Mouse (Mus musculus) heart, postnatal 10 days (tissue): Measurements from ENCODE around the gene Tctn3. TPM values are rescaled to one million over a fixed set of nuclear protein-coding genes. Genes with fewer than 3 reads are reported as not detected.

ENCODE experiments used
- DNase-seq, 2 experiments: peaks; one replicate each; pipeline ENCODE4 v3.0.0; 2021
- intact Hi-C: fragments of 180-260 bp; cut with DNase I; formaldehyde crosslinking; loops from one replicate; pipeline ENCODE4 v1.15.1; 2025
- total RNA-seq, 2 experiments: library from RNA; stranded (reverse); gene quantifications; 2 replicates each; pipeline ENCODE4 v1.2.3; 2021

Gene Tctn3
- 1 to 10 TPM; 8.9 to 9.3 TPM for total RNA-seq

DNA sequence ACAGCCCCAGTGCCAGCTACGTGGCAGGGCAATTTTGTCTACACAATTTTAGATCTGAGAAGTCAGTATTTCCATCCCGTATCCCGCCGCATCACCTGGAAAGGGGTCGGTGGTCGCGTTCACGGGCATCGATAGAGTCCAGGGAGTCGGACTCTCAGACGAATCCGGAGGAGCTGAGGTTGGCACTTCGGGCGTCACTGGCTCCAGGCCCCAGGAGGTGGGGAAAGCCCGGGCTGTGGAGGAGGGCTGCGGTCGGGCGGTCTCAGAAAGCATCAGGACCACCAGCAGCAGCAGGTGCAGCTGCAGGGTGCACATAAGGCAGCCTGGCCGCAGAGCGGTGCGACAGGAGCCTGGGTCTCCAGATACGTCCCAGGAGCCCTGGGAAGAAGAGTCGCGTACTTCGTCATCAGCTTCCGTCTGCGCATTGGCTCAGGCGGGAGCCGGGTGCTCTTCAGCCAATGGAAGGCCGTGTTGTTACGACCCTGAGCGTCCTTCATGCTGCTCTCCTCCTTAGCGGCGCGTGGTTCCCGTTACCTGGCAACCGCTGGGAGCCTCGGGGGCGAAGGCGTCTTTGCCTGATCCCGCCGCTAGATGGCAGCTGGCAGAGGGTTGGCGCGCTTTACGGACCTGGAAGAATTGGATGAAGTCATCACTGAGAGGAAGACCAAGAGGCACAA lies at the start of gene Tctn3, which contains the start of gene Entpd1:
Gene Tctn3, minus strand, starts transcription at position 404 of the 677 bp plus-strand sequence.
Gene Entpd1, plus strand, starts transcription at position 537 of the 677 bp plus-strand sequence.
- DNase-seq, result peak; percentile 97 to 98
- intact Hi-C loops, result loop anchor here (1.0 to 10.0 kb wide), 3 partner anchors 90 to 403 kb away; no protein-coding TSS in a partner anchor

DNA sequence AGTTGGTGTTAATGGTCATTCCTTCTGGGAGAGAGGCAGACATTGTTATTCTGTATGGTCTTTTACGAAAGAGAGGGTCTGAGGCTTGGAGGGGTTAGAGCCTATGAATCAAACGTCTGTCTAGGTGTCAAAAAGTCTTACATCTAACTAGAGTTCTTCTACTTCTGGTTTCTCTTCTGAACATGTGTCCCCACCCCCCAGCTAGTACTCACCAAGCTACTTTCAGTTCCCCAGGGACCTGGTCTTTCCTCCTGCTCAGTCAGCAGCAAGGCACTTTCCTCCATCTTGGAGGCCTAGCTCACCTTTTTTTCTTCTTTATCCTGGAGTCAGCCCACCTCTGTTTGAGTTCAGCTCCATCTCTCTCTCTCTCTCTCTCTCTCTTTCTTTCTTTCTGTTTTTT lies 49.1 kb upstream of the Tctn3 start:
- no peak for DNase-seq
- intact Hi-C loops, result loop anchor here (2.0 to 5.0 kb wide), 2 partner anchors 18 to 56 kb away; no protein-coding TSS in a partner anchor

DNA sequence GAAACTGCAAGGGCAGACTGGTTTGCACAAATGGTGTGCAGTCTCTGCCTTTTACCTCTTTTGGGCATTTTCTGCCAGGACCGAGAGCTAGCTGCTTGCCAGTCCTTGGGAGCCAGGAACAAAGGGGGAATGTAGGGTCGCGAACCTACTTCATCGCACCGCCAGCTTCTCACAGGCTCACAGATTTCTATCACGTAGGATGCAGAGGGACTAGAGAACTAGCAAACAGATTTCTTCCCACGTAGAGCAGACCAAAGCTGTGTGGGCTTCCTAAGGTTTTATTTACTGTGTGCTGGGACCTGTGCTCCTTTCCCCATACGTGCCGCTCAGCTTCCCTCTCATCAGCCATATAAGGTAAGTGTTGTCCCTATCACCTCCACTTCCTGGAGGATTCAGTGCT lies 48.5 kb upstream of the Tctn3 start:
- no peak for DNase-seq
- intact Hi-C loops, result loop anchor here (2.0 to 5.0 kb wide), 2 partner anchors 18 to 57 kb away; no protein-coding TSS in a partner anchor

DNA sequence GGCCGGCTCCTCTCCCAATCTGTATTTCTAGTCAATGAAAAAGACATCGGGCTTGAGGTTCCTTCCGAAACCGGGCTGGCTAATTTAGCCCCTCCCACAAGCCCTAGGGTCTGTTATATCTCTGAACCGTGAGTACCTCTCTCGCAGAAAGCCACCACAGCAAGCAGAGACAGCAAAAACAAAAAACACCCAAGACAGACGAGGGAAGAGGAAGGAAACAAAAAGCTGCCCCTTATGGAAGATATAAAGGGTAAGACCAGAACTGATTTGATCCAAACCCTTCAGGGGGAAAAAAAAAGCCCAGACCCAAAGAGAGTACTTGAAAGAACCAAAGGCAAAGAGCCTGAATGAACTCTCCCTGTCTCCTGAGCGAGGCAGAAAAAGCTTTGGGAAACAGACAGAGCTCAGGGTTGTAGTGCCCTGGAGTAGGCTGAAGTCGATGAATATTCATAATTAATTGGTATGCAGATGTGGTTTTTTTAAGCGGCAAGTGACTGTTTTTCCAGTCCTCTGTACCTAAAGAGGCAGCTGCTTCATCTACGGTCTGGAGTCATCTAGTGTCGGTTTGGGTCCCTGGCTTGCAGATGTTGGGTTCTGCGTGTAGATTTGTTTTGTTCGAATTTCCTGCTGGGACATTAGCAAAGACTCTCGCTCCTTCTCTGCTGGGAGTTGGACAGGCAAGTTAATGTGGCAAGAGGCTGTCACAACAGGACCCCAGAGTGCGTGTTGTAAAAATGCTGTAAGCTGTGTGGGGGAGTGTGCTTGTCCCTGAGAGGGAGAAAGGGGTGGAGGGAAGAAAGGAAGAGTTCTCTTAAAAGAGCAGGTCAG lies 47.8 kb upstream of the Tctn3 start:
- peak; percentile 48 to 51 for DNase-seq

DNA sequence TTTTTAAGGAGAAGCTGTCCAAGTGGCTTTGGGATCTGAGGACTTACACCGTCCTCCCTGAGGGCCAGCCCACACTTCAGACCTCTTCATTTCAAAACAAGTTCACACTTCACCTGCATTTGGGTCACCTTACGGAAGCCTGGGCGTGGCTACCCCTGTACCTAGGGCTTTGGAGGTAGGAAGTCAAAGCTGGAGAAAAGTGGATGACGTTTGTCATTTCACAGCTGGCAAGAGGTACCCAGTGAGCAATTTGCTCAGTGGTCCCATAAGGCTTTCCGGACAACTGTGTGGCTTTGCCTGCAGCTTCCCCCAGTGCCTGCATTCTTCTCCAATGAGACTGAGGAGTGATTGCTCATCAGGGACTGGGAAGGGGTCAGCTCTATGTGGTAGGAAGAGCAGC lies 46.9 kb upstream of the Tctn3 start:
- no peak for DNase-seq
- intact Hi-C loops, result no loop called here

More for the DNA sequence above, 47.8 kb upstream of the Tctn3 start:
- intact Hi-C loops, result loop anchor here (2.0 to 5.0 kb wide), 2 partner anchors 19 to 57 kb away; no protein-coding TSS in a partner anchor

DNA sequence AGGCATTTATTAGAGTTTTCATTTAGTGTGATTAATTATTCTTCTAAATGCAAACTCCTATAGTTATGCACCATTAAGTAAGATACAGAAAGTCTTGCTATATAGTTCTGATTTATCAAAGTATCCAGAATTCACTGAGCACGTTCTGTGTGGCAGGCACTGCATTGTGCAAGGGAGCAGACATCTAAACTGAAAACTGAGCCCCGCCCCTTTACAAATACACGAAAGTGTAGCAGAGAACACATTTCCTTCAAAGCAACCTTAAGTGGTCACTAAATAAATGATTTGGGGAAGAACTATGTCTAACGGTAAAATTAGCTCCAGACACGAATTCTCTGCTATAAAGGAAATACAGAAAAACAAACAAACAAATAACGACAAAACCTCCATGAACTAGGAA lies 46.2 kb upstream of the Tctn3 start:
- intact Hi-C loops, result no loop called here
- DNase-seq, result no peak

DNA sequence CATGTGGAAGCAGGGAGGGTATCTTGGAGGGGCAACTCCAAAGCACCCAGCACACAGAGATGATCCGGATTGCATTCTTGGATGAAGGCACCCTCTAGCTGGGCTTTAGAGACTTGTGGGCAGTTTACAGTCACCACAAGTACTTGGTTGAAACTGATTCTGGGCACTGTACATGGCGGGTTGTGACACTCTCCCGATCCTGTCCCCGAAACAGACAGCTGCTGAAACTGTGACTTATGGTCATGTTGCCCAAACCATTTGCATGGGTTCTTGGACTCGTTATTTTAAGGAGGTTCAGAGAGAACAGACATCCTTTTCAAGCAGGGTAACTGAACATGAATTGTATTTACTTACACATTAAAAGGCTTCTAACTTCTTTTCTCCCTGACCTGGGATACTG lies 44.2 kb upstream of the Tctn3 start:
- intact Hi-C loops, result no loop called here

DNA sequence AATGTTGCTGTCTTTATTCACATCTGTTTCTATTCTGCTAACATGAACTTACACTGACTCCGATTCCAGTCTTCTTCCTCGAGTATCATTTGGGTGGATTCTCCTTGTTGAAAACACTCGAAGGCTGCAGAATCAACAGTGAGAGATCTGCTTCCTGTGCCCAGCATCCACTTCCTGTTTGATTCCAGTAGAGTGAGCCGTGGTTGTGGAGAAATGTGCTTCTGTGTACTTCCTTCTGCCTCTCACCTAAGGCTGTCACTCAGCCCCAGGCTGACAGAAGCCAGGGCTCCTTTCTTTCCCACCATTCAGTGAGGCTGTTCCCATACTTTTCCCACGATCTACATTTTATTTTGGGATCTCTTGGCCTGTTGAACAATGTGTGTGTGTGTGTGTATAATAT lies 38.1 kb upstream of the Tctn3 start:
- intact Hi-C loops, result no loop called here

More for the DNA sequence above, 44.2 kb upstream of the Tctn3 start:
- DNase-seq, result no peak

DNA sequence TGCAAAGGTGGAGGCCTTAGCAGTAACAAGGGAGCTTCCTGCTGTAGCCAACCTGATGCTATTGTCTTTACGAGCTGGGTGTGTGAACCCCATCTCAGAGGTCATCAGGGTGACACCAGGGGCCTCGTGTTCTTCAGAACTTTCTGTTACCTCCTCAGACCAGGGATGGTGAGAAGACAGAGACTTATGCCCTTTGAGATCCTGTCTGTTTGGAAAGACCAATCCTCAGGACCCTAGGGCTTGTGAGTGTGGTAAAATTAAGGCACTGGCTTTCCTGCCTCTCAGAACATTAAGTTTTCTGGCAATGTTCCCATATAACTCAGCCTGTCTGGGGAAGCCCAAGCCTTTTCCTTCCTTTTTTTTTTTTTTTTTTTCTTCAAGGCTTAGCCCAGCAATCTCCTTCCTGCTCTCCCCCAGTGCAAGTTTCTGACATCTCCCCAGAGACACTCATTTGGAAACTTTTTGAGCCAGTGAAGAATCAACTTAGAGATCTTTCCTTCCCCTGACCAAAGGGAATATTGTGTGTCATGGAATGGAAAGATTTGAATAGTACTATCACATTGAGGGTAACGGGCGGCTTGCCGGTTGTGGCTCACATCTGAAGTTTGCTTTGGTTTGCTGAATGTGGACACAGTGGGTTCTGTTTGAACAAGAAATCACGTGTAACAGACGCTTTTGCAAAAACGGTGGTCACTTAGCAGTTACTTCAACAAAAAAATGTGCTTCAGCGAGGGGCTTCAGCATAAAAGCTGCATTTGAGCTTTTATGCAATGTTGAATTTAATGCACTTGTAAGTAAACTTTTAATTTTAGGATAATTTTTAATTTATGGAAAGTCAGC lies 35.5 kb upstream of the Tctn3 start:
- peak; percentile 43 to 48 for DNase-seq
- intact Hi-C loops, result loop anchor here (5.0 kb wide), 1 partner anchor 55 kb away; no protein-coding TSS in a partner anchor

More for the DNA sequence above, 38.1 kb upstream of the Tctn3 start:
- DNase-seq, result no peak

DNA sequence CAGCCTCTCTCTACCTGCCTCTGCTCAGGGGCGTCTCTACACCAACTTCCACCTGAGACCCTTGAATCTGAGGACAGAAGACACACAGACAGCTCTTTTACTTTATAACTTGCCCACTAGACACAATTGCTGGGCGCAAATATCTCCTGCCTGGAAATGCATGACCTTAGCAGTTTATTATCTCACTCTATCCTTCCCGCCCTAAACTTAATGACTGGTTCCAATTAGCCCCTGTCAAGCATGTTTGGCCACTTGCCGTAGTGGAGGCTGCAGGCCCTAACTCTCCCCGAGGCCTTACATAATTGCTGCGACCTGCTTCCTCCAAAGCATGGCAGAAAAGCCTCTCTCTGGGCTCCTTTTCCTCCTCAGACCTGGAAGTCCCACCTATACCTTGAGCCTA lies 34.3 kb upstream of the Tctn3 start:
- no peak for DNase-seq
- intact Hi-C loops, result loop anchor here (5.0 kb wide), 1 partner anchor 56 kb away; no protein-coding TSS in a partner anchor

DNA sequence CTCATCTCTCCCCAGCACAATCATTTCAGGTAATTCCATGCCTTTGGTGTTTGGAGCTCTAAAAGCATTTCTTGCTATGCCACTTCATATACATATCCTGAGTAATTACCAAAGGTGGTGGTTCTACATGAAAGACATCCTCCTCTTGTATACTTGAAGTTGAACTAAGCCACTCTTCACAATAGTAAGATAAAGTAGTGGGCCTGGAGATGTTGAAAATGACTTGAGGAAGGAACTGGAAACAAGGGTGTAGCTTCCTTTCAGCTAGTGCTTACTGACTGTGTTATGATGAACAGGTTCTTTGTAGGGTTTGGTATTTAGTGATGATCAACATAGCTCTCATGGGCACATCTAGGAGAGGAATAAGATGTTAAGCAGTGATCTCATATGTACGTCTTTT lies 31.8 kb upstream of the Tctn3 start:
- DNase-seq, result no peak
- intact Hi-C loops, result no loop called here

DNA sequence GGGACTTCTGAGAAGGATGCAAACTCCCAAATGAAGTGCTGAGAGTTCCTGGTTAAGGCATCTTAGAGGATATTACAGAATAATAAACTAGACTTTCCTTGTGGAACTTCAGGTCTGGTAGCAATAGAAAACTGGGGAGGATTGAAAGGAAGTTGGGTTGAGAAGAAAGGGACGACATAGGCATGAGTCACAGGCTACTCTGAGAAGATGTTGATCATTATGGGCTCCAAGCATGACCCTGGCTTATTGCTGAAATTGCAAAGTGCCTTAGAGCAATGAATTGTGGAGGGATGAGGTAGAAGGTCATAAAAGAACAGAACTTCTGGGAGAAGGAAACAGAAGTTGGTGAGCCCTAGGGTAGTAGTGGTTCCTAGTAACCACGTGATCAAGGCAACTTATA lies 28.8 kb upstream of the Tctn3 start:
- no peak for DNase-seq
- intact Hi-C loops, result no loop called here

DNA sequence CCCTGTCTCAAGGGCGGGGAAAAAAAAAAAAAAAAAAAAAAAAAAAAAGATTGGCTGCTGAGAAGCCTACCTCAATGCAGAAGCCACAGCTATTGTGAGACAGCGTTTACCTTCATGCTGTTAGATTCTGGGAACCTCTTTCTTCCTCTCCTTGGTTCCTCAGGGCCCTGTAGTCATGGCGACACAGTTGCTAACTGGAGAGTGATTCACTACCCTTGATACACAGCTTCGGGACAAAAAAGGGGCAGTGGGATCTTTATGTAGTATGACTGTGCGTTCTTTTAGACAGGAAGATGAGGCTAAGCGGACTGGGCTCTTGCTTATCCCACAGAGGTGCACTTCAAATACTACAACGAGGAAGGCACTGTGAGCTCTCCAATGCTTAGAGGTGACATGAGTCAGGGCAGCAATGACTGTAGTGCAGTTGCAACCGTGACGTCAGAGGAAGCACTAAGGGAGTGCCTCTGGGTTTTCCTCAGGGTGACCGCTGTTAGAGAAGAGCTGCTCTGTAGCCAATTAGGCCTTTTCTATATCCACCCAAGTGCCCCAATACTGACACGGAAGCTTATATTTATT lies 27.8 kb upstream of the Tctn3 start:
- intact Hi-C loops, result no loop called here
- DNase-seq, result no peak

DNA sequence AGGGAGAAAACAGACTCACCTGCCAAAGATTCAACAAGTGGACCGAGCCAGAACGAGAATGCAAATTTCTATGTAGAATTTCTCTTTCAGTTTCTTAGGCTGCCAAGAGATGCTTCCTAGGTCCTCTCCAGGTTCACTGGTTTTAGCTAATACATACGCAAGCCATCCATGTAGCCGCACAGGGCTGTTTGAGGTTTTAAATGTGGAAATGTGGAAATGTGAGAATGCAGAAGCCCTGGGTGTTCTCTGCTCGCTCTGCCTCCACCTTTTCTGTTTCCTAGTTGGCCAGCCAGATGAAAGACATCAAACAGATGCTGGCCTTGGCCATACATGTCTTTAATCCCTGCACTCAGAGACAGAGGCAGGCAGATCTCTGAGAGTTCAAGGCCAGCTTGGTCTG lies 26.5 kb upstream of the Tctn3 start:
- intact Hi-C loops, result no loop called here
- DNase-seq, result no peak

DNA sequence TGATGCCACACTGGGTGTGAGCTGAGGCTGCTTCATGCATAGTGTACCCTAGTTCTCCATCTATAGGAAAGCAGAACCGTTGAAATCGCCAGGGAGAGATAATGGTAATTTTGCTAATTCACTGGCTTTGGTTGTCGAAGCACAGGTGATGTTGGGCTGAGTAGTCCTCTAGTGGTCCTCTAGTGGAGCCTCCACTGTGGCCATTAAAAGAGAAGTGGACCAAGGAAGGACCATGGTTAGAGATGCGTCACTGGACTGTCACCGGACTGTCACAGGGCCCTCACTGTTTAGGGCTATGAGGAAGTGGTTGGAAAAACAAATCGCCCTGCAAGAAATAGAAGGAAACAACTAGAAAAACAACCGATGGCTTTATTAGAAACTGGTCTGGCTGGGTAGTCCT lies 25.6 kb upstream of the Tctn3 start:
- DNase-seq, result no peak
- intact Hi-C loops, result no loop called here

DNA sequence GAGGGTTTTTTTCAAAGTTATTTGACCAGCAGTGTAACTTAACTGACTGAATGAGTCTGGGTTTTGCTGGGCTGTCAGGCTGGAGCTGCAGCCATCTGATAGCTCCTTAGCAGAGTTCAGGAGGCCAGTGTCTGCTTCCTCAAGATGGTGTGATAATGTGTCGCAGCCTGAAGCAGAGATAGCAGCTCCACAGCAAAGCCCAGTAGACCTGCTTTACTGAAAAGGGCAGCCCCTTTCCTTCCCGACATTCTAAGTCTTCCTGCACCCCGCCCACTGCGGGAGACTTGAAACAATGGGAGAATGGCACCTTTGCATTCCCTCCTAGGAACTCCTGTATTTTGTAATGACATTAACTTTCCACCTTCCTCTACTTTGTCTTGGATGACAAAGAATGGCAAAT lies 25.1 kb upstream of the Tctn3 start:
- peak; percentile 40 to 50 for DNase-seq
- intact Hi-C loops, result no loop called here

DNA sequence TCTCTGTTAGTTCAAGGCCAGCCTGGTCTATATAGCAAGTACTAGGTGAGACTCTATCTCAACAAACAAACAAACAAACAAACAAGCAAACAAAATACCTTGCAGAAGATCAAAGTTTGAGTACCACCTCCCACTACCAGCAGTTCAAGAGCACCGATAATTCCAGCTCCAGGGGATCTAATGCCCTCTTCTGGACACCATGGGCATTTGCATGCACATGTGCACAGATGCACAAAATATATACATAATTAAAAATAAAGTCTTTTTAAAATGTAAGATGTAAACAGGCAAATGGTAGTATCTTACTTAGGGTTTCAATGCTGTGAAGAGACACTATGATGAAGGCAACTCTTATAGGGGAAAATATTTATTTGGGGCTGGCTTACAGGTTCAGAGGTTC lies 21.1 kb upstream of the Tctn3 start:
- DNase-seq, result no peak
- intact Hi-C loops, result no loop called here

DNA sequence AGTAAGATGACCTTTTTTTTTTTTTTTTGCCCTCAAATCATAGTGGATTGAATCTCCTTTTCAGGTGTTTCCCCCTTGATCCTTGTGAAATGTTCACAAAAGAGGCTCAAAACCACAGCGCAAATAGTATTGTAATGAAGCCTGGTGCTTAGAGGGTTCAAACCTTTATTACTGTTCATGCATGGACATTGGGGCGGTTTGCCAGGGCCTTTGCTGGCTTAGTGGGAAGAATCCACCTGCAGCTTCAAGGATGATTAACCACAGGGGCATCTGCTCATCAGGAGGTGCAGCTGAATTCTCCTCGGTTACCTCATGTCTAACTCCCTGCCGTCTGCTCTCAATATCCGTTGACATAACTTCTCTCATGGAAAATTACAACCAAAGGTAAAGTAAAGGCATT lies 20.6 kb upstream of the Tctn3 start:
- intact Hi-C loops, result no loop called here
- no peak for DNase-seq

DNA sequence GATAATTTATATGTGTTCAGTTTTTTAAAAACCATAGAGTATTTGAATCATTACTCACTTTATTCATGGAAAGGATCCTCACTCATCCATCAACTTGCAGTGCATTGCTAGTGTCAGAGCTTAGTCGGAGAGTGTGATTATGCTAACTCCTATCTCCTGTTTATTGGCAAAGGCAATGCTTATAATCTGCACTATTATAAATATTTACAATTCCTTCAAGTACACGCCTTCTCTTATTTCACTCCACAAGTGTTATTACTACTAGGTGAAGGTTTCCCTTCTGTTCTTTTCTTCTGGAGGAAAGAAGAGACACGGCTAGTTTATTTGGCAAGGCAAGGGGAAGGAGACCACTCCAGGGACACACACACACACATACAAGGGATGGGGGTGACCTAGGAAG lies 20.2 kb upstream of the Tctn3 start:
- intact Hi-C loops, result no loop called here
- DNase-seq, result no peak

DNA sequence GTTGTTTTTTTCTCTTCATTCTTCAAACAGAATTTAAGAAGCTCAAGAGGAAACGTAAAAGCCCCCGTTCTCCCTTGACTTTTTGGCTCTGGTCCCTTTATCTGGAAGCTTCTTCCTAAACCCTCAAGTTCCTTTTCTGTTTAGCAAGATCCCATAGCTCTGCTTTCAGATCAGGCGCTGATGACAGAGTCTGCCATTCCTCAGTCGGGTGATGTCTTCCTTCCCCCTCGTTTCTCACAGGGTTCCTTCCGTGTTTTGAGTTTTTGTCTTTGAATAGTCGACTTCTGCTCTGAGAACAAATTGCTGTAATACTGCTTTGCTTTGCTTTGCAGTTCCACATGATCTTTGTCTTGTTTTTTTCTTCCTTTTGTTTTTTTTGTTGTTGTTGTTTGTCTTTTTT lies 18.6 kb upstream of the Tctn3 start:
- intact Hi-C loops, result no loop called here
- peak in 1 of 2 experiments; percentile 24 for DNase-seq
